Mouse (Mus musculus): ENCODE measurements around the gene Adora2a. TPM values are rescaled to one million over a fixed set of nuclear protein-coding genes. Genes with fewer than 3 reads are reported as not detected.

The Adora2a gene
- polyA plus RNA-seq, 1 experiment = 9.3 TPM

DNA sequence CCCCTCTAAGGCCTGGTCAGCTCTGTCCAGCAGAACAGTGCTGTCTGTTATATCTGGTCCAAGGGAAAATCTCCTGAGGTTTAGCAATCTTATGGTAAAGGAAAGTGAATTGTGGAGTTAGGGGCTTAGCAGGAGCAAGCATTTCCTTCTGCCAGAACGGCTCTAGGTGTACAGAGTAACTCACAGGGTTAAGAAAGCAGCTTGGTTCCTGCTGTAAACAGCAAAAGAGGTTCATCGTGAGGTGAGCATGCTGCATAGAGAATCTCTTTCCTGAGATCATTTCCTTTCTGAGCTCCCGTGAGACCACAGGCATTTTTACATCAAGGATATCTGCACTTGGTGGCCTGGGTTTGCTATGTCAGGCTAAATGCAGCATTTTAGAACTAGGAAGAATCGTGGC lies 21.8 kb upstream of the Adora2a start:
- no peak for DNase-seq (ENCODE audit: low read depth)
- TF ChIP-seq POLR2A (IDR thresholded peaks at IDR 0.05; ENCODE audit: borderline replicate concordance, extremely low read depth, insufficient read depth, insufficient read length, poor library complexity, severe bottlenecking) (no peak), CTCF (IDR thresholded peaks at IDR 0.05; ENCODE audit: borderline replicate concordance, extremely low read depth, insufficient read depth, insufficient read length) (no peak)

DNA sequence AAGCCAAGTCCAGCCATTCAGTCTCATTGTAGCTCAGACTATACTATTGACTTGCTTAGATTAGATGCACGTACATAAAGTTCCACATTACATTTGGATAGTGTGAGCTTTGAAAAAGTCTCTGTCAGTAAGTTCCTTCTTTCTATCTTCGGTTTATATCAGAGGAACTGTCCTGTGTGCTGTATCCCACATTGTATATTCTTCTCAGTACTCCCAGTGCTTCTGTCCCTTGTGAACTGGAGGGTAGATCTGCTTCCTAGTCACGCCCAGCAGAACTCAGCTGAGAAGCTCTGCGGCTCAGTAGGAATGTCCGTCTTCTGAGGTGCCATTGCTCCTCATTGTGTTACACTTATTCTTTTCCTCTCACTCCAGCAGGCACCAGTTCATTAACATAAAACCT lies 18.1 kb upstream of the Adora2a start:
- TF ChIP-seq POLR2A (IDR thresholded peaks at IDR 0.05; ENCODE audit: borderline replicate concordance, extremely low read depth, insufficient read depth, insufficient read length, poor library complexity, severe bottlenecking) (no peak), CTCF (IDR thresholded peaks at IDR 0.05; ENCODE audit: borderline replicate concordance, extremely low read depth, insufficient read depth, insufficient read length) (no peak)
- no peak for DNase-seq (ENCODE audit: low read depth)

DNA sequence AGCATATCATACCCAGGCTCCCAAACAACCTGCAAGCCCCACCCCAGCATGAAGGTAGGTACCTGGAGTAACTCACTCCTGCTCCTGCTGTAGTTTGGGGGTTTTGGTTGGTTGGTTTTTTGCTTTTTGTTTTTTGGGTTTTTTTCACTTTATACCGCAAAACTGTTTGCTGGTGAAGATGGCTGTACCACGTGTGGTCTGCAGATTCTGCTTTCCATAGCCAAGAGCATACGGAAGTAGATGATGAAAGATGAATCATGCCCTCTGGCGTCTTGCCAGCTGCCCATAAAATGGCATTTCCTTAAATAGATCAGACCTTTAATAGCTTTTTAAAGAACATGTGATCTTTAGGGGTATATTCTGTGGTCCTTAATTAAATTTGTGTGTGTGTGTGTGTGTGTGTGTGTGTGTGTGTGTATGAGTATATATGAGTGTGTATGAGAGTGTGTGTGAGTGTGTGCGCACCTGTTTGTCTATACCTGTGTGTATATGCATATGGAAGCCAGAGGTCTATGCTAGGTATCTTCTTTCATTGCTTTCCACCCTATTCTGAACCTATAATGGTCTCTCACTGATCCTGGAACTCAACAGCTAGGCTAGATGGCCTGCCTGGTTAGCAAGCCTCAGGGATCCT lies 16.8 kb upstream of the Adora2a start:
- DNase-seq (ENCODE audit: low read depth) = no peak
- no peak for TF ChIP-seq CTCF (IDR thresholded peaks at IDR 0.05; ENCODE audit: borderline replicate concordance, extremely low read depth, insufficient read depth, insufficient read length)
- TF ChIP-seq POLR2A (IDR thresholded peaks at IDR 0.05; ENCODE audit: borderline replicate concordance, extremely low read depth, insufficient read depth, insufficient read length, poor library complexity, severe bottlenecking) = no peak

DNA sequence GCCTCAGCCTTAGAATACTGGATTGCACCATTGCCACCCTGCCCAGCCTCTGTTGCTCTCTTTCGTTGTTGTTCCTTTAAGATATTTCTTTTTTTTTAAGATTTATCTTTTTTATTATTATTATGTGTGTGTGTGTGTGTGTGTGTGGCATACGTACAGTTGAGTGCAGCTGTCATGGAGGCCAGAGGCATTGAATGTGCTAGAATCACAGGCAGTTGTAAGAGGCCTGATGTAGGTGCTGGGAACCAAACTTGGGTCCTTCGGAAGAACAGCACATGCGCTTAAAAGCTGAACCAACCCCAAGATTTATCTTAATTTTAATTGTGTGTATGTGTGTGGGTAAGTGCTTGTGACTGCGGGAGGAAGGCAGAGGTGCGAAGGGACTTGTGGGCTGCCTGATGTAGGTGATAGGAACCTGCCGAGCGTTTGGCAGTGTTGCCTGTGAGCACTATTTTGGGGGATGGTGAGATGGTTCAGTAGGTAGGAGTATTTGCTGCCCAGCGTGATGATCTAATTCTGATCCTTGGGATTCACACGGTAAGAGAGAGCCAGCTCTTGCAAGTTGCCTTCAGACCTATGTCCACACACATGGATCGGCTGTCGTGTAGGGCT lies 15.4 kb upstream of the Adora2a start:
- DNase-seq (ENCODE audit: low read depth) = no peak
- TF ChIP-seq CTCF (IDR thresholded peaks at IDR 0.05; ENCODE audit: borderline replicate concordance, extremely low read depth, insufficient read depth, insufficient read length) (no peak), POLR2A (IDR thresholded peaks at IDR 0.05; ENCODE audit: borderline replicate concordance, extremely low read depth, insufficient read depth, insufficient read length, poor library complexity, severe bottlenecking) (no peak)

DNA sequence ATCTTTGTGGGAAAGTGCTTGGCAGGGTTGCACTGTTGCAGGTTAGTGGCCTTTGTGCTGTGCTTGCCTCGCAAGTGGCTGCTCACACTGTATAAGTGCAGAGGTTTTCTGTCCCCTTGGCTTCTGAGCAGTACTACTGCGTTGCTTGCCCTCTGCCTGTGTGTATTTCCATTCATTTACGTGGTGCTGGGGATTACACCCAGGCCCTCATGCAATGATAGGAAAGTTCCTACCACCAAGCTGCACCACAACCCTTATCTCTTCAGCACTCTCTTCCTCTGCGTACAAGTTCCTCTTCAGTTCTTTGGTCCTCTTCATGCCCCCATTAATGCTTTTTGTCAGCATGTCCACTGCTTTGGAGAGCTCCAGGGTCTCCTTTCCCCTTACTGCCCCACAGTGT lies 14.7 kb upstream of the Adora2a start:
- TF ChIP-seq POLR2A (IDR thresholded peaks at IDR 0.05; ENCODE audit: borderline replicate concordance, extremely low read depth, insufficient read depth, insufficient read length, poor library complexity, severe bottlenecking) (no peak), CTCF (IDR thresholded peaks at IDR 0.05; ENCODE audit: borderline replicate concordance, extremely low read depth, insufficient read depth, insufficient read length) (no peak)
- DNase-seq (ENCODE audit: low read depth) = no peak

DNA sequence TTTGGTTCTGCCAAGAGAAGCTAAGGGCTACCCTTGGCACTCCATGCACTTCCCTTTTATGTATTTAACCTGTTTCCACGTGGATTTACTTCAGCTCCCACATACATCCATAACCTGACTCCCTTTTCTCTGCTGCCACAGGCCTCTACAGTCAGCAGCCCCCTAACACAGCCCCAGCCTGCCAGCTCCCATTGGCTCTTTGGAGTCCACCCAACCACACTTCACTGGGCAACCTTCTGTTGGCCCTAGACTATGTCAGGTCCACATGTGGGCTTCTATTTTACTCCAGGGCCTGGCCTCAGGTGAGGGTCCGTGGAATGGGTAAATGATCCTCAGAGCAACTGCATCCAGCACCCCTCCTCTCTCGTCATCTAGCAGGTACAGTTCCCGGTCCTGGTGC lies 14.1 kb upstream of the Adora2a start:
- TF ChIP-seq CTCF (IDR thresholded peaks at IDR 0.05; ENCODE audit: borderline replicate concordance, extremely low read depth, insufficient read depth, insufficient read length) (no peak), POLR2A (IDR thresholded peaks at IDR 0.05; ENCODE audit: borderline replicate concordance, extremely low read depth, insufficient read depth, insufficient read length, poor library complexity, severe bottlenecking) (no peak)
- no peak for DNase-seq (ENCODE audit: low read depth)

DNA sequence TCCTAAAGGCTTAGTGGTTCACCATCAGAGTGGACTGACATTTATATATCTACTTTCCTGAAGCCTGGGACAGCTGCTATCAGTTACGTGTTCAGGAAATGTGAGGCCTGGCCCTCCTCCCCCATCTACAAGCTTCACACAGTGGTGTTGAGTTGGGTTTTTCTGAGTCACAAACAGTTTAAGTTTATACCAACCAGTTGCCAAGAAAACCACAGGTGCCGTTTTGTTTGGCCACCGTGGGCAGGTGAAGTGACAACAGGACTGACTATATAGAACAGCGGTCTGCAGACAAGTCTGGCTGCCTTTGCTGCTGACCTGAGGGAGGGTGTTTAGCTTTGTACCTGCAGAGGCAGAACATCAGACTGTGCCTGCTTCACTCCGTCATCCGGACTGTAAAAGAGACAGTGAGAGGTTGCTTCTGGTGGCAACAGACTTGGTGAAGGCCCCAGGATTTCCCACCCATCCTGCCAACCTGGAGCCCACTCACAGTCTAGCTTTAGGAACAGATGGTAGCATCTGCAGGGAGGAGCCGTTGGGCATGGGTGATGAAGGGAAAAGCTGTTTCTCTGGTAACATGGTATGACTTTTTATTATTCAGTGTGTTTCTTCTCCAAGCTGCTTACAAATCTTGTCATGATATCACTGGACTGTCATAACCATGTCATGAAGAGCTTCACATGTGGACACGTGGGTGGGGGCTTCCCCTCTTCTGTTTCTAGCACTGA lies 13.2 kb upstream of the Adora2a start:
- TF ChIP-seq CTCF (IDR thresholded peaks at IDR 0.05; ENCODE audit: borderline replicate concordance, extremely low read depth, insufficient read depth, insufficient read length) (no peak), POLR2A (IDR thresholded peaks at IDR 0.05; ENCODE audit: borderline replicate concordance, extremely low read depth, insufficient read depth, insufficient read length, poor library complexity, severe bottlenecking) (no peak)
- peak; percentile 82 for DNase-seq (ENCODE audit: low read depth)

DNA sequence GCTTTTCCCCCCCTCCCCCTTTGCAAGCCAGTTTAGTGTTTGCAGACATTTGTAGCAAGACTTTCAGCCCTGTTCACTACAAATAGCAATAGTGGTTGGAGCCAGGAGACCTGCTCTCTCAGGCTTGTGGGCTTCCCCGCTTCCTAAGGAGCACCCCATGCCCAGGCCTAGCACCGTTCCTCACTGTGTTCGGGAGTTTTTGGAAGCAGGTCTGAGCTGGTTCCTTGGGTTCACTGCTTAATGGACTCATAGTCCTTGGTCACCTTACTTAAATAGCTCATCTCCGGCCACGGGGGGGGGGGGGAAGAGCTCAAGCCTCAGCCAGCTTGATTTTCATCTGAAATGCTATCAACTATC lies 12.7 kb upstream of the Adora2a start:
- TF ChIP-seq POLR2A (IDR thresholded peaks at IDR 0.05; ENCODE audit: borderline replicate concordance, extremely low read depth, insufficient read depth, insufficient read length, poor library complexity, severe bottlenecking) = no peak
- TF ChIP-seq CTCF (IDR thresholded peaks at IDR 0.05; ENCODE audit: borderline replicate concordance, extremely low read depth, insufficient read depth, insufficient read length) = no peak
- no peak for DNase-seq (ENCODE audit: low read depth)

- DNase-seq (ENCODE audit: low read depth) = peak; percentile 19
- TF ChIP-seq POLR2A (IDR thresholded peaks at IDR 0.05; ENCODE audit: borderline replicate concordance, extremely low read depth, insufficient read depth, insufficient read length, poor library complexity, severe bottlenecking) (no peak), CTCF (IDR thresholded peaks at IDR 0.05; ENCODE audit: borderline replicate concordance, extremely low read depth, insufficient read depth, insufficient read length) (no peak)
Observed at GRCm38 (mm10) chr10:75304413-75304812, 12.3 kb upstream of the Adora2a start.

DNA sequence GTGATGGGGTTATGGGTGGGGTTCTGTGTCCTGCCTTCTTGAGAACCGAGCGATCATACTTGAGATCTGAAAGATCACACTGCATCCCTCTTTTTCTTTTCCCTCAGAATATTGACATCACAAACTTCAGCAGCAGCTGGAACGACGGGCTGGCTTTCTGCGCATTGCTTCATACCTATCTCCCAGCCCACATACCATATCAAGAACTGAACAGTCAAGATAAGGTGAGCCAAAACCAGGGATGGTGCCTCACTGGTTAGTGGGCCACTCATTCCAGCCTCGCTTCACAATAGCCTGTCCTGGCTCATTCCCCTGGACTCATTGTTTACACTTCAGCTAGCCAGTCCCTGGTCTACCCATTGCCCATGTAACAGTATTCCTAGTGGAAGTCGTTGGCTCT lies 9.5 kb upstream of the Adora2a start:
- DNase-seq (ENCODE audit: low read depth) = no peak
- TF ChIP-seq CTCF (IDR thresholded peaks at IDR 0.05; ENCODE audit: borderline replicate concordance, extremely low read depth, insufficient read depth, insufficient read length) = no peak
- no peak for TF ChIP-seq POLR2A (IDR thresholded peaks at IDR 0.05; ENCODE audit: borderline replicate concordance, extremely low read depth, insufficient read depth, insufficient read length, poor library complexity, severe bottlenecking)

- no peak for DNase-seq (ENCODE audit: low read depth)
- no peak for TF ChIP-seq CTCF (IDR thresholded peaks at IDR 0.05; ENCODE audit: borderline replicate concordance, extremely low read depth, insufficient read depth, insufficient read length)
- no peak for TF ChIP-seq POLR2A (IDR thresholded peaks at IDR 0.05; ENCODE audit: borderline replicate concordance, extremely low read depth, insufficient read depth, insufficient read length, poor library complexity, severe bottlenecking)
Observed at GRCm38 (mm10) chr10:75312361-75312760, 4.3 kb upstream of the Adora2a start.
